Mouse (Mus musculus) cerebellum, postnatal 4 days (tissue): ENCODE results near the gene Adgra1.

Source experiments
- DNase-seq, 2 experiments: peaks; one replicate each; pipeline ENCODE4 v3.0.0; 2022; ENCODE audit warnings: low spot score in 2 of 2, mixed read lengths in 1 of 2

The Adgra1 gene

DNA sequence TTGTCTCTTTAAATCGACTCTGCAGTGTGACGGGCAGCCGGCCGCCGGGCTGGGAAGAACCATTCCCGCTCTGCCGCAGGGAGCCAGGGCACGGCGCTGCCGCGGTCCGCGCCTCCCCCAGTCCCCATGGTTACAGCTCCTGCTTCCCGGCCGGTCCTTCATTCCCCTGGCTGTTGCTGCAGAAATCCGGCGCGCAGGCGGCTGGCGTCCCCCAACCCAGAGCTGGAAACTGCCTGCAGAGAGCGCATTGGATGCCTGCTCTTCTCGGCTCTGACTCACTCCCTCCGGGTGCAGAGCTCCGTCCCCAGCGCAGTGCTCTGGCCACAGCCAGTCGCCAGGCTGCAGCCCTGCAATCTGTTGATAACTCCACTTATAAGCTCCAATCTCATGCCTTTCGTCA, at the start of gene Adgra1:
Gene Adgra1, plus strand, starts transcription at position 139 of the 400 bp plus-strand sequence.
- DNase-seq, result peak; percentile 71 to 83

DNA sequence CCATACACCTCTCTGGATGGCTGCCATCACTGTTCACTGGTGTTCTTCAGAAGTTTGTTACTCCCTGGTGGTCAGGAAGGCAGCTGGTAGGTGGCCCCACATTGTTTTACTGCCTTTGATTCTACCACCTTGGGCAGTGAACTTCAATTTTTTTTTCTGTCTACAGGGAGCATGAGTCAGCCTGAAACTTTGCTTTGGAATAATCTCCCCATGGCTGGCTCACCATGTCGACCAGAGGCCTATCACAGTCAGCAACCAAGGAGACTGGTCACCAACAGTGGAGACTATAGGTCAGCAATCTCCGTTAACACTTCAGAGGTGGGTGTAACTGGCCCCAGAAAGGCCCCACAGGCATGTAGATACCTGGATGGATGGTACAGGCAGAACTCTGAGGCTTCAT, 46.6 kb upstream of the Adgra1 start:
- no peak for DNase-seq

DNA sequence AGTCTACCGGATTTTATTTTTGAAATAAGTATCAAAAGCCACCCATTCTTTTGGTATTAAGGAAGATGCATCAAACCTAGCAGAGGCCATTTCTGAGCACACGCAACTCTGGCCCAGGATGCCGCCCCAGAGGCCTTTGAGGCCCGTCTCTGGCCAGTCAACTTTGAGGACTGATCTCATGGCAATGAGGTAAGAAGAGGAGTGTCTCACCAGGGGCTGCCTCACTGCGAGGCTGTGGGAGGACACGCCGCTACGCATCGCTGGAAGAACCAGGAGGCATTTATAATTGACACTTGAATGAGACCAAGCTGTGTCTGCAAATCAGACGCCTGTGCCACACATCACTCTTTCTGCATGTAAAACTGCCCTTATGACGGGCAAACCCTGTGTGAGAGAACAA, 45.0 kb upstream of the Adgra1 start:
- no peak for DNase-seq

DNA sequence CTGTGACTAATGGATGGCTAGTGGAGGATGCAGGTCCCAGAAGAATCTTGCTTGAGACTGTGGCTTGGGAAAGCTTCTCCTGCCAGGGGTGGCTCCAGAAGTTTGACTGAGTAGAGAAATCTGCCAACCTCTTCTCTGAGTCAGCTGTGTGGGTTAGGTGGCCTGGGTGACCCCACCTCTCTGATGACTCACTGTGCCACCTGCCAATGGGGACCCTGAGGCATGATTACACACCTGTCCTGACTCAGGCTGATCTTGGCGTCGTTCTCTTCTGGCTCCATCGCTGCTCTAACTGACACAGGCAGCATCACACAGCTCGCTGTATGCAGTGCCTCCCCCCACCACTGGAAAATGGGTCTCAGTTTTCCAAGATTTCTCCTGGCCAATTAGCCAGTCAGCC, 44.3 kb upstream of the Adgra1 start:
- DNase-seq, result no peak

DNA sequence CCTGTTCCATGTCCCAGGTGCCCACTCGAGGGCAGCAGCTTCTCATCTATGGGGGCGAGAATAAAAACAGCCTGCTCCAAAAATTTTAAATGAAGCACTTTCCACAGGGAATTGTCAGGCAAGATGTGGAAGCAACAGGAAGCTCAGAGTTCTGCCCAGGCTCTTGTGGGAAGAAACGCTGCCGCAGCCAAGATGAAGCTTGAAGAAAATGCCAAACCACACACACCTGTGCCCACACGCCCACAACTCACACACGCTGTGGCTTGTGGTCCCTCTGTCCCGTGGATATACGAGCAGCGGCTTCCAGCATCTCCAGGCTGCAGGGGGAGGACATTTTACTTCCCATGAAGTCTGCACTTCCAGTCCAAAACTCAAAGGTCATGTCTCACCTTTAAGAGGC, 42.4 kb upstream of the Adgra1 start:
- no peak for DNase-seq

DNA sequence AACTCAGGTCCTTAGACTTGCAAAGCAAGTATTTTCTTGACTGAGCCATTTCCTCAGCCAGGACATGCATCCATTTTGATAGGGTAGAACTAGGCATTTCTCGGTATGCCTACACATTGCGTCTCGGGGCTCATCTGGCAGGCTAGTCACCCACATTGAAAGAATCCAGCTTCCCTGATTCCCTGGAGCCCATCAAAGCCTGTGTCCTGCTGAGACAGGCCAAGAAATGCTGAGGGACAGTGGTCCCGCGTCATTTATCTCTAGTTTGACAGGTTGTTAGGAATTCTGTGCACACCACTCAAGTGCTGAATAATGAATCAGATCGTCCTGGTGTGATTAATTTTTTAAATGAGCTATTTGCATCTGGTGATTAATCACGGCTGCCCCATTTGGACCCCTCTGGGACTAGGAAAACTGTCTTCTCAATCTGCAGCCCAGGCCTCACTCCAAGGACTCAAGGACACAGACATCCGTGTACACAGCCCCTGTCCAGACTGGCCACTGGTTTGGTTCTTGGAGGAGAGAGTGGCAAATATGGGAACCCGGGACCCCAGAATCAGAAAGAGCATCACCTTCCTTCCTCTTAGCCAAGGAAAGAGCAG, 38.9 kb upstream of the Adgra1 start:
- no peak for DNase-seq

DNA sequence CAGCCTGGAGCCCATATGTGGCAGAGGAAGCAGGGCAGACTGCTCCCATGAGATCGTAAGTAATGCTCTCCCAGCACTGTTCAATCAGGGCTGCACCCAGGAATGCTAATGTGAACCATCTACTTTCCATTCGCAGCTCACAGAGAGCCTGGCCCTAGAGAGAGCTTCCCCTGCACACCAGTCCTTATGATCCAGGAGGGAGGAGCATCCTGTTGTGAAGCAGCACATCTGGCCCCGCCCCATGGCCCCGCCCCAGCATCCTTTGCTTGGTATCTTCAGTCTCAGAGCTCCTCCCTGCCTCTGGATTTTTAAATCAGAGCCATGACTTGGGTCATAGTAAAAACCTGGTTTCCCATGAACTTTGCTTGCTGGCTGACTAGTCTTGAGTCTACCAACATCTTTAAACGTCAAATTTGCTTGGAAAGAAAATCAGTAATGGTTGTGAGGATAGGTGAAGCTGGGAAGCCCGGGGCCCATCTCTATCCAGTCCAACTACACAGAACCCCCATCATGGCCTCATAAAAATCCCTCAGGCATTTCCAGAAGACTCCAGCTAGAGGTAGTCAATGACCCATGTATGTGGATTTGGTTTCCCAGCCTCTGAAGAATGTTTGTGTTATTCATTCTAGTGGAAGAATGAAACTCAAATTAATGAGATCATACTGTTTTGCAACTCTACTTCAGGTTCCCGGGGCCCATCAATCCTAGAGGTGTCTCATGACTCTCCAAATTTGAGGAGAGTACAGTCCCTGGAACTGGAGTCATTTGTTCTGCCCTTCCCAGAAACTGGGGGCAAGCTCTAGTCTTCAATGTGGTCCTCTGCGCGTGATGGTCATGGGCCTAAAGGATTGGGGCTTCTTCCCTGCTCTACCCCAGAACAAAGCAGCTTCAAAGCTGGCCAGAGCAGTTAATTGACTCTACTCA, 36.5 kb upstream of the Adgra1 start:
- DNase-seq, result no peak

DNA sequence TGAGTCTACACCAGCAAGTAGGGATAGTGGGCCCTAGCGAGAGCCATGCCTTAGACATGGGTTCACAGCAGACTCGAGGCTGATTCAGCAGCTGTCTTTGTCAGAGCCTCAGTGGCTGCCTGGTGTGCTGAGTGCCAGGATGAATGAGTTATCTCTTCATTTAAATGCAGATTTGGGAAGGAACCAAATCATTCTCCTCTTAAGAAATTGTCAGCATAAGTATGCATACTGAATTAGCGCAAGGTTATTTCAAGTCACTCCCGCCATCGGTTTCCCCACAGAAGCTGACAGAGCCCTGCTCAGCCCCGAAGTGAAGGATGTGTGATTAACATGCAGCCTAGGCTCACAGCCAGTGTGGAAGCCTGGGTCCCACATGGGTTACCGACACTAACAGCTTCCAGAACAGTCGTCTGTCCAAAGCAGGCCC, 27.8 kb upstream of the Adgra1 start:
- DNase-seq, result peak in 1 of 2 experiments; percentile 10

DNA sequence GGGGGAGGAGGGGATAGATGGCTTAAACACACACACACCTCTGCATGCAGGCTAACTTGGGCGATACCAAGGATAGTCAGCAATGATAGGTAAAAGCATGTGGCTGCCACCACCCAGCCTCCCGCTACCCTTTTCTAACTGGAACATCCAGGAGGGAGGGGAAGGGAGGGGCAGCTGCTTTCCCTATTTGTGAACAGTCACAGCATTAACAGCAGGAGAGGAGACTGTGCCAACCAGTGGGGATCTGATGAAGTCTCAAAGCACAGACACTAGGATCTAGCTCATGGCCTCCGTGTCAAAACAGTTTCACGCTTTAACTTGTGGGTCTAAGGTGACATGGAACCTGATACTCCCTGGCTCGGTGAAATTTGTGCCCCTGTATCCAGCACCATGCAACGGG, 23.9 kb upstream of the Adgra1 start:
- no peak for DNase-seq

DNA sequence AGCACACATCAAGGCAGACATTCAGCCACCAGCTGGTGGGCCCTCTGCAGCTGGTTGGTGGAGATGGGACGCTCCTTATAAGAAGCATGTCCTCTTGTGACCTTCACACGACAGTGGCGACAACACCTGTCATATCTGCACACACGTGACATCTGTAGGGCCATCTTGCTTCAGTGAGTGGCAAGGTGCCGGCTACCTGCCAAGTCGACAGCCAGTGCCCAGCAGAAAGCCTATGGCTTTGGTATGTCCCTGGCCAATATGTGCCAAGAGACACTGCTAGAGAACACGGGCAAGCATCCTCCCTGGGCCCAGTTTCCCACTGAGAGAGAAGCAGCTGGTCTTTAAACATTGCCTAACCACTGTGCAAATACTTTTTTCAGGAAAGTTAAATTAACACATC, 22.3 kb upstream of the Adgra1 start:
- no peak for DNase-seq

DNA sequence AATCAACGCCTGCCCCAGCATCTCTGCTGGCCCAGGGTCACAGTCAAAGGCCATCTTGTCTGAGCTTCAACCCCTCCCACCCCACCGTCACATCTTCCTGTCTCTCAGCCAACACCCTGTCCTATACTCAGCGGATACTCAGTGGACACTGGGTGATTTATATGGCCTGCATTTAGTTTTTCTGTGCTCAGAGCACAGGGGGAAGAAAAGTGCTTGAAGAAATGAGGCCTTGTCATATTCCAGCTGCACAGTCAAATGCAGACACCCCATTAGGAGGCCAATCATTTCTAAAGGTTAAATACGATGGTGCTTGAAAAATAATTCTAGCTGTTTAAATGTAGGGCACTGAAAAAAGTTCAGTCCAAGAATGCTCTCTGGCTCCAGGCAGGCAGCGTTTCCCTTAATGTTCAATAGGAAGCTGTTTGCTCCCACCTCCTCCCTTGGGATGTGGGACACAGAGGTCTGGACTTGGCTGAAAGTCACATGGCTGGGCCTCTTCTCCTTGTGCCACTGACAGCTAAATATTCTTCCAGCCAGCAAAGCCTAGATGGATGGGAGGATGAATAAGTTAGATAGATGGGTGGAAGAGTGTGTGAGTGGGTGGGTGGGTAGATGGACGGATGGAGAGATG, 20.3 kb upstream of the Adgra1 start:
- DNase-seq, result no peak

DNA sequence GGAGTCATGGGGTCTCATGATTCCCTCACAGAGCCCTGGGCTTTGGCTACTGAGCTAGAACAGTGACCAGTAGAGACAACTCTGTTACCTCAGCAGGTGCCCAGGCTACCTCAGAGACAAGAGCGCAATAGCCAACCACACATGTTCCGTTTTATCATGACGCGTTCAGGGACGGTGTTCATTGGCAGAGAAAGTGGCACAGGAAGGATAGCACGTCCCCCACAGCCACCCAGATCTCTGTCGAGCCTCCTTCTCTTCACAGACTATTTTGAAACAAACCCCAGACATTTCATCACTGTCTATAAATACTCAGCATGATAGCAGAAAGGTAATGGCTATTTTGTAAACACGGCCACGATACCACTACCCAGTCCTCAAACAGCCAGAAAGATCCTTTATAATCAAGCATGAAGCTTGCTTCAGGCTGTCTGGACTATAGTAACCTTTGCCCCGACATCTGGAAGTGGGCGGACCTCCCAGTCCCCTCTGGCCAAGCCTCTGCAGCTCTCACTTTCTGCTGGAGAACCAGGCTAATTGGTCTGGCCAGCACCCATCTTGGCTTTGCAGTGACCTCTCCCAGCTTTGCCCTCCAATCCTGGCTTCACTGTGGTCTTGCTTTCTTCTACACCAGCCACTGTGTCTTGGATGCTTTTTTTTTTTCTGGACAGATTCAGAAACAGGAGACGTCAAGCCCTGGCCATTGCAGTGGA, 11.5 kb upstream of the Adgra1 start:
- DNase-seq, result no peak

DNA sequence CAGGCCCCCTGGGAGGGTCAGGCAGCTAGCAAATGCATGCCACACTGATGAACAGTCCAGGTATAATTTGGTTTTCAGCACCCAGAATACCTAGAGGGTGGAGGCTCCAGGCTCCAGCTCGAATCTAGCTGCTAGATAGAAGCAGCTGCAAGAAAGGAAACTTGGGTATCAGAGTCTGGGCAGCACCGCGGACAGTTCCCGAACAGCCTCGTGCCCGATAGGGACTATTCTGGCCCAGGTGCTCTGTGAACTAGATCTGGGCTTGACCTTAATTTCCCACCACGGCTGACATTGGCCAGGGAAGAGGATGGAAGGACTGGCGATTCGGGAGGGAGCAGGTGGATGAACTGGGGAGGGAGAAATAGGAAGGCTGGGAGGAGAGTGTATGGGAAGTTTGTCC, 6.3 kb upstream of the Adgra1 start:
- no peak for DNase-seq

DNA sequence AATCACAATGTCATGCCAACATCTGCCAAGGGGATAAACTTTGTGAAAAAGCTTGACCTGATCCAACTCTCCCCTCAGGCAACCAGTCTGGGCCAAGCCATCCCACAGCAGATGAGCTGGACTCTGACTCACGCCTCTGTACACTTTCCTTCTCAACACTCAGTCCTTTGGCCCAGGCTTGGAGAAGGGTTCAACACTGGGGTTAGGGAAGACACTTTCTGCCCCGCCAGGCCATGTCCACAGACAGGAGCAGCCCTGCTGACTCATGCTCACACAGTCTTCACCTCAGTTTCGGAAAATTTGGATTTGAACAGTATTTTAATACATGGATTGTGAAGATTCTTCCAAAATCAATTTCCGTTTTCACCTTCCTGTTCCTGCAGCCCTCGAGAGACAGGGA, 442 bp upstream of the Adgra1 start:
- DNase-seq, result no peak

DNA sequence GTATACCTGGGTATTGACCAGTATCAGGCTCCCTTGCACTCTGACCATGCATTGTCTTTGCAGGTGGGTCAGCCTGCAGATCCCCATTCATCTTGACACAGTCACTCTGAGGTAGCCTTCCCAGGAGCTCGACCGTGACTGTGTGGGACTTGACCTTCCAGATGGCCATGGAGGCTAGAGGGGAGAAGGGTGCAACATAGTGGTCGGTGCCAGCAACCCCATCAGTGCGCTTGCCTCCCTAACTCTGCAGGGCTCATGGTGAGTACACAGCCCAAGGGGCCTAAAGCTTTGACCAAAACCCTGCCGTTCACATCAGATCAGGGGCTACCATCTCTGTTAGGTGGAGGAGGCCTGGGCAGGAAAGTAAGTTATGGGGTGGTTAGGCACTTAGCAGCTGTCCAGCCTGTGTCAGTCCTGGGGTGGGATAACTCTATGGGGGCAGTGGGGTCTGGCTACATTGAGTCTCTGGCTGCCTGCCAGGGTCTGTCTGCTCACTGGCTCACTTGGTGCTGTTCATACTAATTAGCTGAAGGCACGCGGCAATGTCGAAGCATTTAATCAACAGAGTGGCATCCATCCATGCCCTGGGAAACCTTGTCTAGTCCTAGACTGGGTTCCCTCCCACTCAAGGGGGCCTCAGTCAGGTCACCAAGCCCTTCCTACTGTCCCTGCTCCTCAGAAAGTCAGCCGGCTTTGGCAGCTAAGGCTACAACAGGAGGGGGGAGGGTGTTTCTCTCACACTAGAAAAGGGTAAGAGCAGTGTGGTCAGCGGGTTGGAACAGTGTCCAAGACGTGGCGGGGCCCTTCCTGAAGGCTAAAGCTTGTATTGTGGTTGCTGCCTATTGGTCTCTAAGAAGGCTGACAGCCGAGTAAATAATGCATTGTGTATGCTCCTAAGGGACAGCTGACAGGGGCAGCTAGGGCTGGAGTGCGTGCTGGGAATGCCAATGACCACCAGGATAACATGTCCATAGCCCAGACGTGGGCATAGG, 1.5 kb downstream of the Adgra1 start:
- DNase-seq, result peak; percentile 41 to 65

DNA sequence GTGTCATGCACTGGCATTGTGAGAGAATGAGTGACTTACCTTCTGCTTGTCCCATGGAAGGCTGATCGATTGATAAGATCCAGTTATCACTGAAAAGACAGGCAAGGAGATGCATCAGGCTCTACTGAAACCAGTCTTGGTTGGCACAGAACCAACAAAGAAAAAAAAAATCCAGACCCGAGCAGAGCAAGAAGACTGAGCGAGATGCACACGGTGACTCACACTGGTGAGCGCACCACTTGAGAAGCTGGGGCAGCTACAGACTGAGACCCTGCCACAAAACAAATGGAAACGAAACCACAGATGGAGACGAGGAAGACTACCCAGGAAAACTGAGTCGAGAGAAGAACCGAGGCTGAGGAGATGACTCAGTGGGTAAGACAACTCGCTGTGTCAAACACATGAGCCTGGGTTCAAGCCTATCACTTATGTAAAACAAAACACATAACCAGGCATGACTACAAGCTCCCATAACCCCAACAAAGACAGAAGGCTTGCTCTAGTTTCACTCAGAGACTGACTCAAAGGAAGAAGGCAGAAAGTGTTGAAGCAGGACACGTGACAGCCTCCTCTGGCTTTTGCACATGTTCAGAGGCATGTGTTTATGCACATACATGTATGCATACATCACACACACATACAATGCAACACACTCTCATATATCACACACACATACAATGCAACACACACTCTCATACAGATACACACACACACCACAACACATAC, 6.6 kb downstream of the Adgra1 start:
- DNase-seq, result no peak

DNA sequence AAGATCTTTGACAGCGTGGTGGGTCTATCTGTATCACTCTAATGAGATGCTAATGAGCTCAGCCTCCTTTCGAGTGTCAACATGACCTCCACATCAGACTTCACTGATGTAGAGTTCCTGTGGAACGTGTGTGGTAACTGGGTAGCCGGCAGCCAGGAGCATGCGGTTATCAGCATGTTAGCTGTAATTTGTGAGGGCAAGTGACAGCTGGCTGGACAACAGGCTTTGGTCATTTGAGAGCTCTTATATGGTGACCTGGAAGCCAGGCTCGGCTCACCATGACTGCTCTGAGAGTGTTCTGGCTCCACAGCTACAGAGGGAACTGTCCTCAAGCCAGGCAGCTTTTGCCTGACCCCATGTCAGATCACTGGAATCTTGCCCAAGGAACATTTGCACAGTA, 8.4 kb downstream of the Adgra1 start:
- no peak for DNase-seq

DNA sequence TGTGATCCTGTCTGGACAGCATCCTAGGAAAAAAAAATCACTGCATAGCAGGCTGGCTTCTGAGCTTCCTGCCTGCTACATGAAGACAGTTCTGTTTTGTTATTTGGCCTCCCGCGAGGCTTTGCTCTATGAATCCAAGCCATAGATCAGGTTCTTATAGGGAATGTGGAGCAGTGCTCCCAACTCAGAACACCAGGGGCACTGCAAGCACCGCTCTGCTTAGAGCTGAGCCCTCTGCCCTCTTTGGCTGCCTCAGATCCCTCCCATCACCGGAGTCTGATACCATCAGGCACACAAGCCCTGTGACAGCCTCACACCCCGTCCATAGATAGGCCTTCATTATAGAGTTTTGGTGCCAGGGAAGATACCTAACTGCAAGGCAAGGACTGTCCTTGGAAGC, 9.2 kb downstream of the Adgra1 start:
- no peak for DNase-seq

DNA sequence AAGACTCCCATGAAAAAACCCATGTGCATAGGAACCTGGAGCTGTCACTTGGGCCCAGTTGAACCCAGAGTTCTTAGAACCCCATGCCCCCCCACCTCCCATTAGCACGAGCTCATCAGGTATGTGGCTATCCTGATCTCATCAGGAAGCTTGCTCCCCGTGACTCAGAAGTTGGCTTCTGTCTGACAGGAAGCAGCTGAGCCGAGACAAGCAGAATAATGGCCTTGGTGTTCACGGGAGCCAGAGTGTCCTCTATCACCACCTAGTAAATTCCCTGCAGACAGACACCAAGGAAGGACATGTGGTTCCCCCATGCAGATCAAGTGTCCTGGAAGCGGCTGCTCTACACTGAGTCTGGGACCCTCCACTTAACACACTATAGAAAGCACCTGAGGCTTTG, 9.8 kb downstream of the Adgra1 start:
- DNase-seq, result no peak

DNA sequence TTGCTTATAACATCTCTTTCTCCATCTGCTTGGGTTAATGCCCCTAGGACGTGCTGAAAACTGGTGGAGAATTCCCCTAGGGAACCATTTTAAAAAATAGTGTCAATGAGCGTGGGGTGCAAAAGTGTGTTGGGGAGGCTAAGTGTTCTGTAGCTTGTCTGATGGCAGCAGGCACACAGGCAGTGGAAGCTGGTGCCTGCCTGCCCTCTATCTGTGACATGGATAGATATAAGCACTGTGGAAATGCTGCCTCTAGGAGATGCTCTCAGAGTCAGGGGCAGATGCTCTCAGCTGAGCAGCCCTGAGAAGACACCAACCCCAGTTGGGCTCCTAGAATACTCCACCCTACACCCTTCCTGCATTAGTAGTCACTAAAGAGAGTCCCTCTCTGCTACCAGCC, 11.1 kb downstream of the Adgra1 start:
- no peak for DNase-seq
